Mouse (Mus musculus) spleen, postnatal 14 days (tissue): ENCODE measurements around the gene Slc22a12.

Source experiments
- DNase-seq, 2 experiments: peaks; one replicate each; pipeline ENCODE4 v3.0.0; 2021 to 2022; ENCODE audit warnings: low spot score in 2 of 2

Gene Slc22a12

DNA sequence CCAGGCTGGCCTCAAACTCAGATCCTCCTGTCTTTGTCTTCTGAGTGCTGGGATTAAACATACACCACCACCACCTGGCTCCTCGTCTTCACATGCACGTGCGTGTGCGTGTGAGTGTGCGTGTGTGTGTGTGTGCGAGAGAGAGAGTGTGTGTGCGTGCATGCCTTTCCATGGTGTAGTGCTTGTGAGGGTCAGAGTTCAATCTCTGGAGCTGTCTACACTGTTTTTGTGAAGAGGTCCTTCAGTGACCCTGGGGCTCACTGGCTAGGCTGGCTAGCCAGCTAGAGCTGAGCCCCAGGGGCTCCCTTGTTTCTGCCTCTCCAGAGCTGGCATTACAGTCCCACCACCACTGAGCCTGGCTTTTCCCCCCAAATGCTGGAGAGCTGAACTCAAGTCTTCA is 1.3 kb downstream of the Slc22a12 start:
- no peak for DNase-seq

- no peak for DNase-seq
Measured at GRCm38 (mm10) chr19:6540191-6540590, 2.6 kb downstream of the Slc22a12 start.

DNA sequence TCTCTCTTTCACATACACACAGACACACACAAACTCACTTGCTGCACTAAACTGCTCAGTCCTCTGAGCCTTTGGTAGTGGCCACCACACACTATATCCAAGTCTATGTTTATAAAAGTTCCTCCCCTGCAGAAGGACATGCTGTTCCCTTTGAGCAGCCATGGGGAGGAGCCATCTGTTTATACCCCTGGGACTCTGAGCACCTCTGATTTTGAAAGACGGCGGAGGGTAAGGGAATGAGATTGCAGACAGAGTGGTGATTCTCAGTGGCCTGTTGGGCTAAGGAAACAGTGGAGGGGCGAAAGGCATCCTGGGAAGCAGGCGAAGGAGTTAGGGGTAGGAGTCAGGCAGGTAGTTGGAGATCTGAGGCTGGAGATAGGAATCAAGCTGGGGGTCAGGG is 3.2 kb downstream of the Slc22a12 start:
- no peak for DNase-seq

DNA sequence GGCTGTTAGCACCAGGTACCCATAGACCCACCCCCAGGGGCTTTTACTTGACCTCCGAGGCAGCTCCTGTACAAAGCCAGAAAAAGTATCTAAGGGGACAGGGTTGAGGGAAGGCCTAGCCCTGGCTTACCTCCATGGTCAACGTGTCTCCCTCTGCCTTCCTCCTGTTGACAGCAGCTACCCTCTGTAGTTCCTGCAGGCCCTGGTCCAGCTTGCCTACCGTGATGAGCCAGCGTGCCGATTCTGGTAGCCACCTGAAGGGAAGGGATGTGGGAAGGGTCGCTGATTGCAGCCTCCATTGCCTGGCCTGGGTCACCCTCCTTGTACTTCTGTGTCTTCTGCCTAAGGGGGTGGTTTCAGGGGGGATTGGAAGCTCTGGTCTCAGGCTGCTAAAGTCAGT is 4.3 kb downstream of the Slc22a12 start:
- DNase-seq, result no peak

GRCm38 (mm10) chr19:6537526-6537925 is 5.3 kb downstream of the Slc22a12 start:
- DNase-seq, result no peak

GRCm38 (mm10) chr19:6536696-6537095 is 6.1 kb downstream of the Slc22a12 start:
- DNase-seq, result no peak

DNA sequence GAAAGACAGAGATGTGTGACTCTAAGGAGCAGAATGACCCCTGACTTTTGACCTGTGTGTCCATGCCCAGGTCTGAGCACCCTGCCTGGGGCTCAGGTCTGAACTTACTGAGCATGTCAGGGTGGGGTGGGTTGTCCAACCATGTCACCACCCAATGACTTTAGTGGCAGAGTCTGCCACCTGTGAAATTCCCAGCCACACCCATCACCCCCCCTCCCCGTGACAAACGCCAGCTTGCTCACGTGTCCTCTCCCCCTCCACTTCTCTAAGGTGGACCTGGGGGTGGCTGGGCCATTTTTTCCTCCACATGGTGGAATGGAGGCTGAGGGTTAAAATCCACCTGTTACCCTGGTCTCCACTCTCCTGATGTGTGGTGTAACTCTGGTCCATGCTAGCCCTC is 6.6 kb downstream of the Slc22a12 start:
- no peak for DNase-seq

GRCm38 (mm10) chr19:6534118-6534415 is 8.8 kb downstream of the Slc22a12 start:
- DNase-seq, result no peak

- no peak for DNase-seq
Measured at GRCm38 (mm10) chr19:6533290-6534117, 9.3 kb downstream of the Slc22a12 start.

- no peak for DNase-seq
Measured at GRCm38 (mm10) chr19:6532656-6533055, 10.2 kb downstream of the Slc22a12 start.

DNA sequence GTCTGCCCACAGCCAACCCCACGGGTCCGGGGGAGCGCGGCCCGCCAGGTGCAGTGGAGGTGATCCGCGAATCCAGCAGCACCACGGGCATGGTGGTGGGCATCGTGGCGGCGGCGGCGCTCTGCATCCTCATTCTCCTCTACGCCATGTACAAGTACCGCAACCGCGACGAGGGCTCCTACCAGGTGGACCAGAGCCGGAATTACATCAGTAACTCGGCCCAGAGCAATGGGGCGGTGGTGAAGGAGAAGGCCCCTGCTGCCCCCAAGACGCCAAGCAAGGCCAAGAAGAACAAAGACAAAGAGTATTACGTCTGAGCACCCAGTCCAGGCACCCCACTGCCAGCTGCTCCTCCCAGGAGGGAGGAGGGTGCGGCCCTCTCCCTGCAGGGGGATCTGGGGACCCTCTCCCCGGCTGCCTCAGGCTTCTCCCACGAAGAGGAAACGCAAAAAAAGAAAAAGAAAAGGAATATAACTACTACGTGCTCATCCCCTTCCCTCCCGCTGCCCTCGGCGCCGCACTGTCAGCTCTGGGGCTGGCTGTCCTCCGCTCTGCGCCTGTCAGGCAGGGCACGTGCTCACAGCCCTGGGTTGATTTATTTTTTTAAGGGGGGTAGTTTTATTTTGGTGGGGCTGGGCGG is 10.9 kb downstream of the Slc22a12 start:
- DNase-seq, result no peak

DNA sequence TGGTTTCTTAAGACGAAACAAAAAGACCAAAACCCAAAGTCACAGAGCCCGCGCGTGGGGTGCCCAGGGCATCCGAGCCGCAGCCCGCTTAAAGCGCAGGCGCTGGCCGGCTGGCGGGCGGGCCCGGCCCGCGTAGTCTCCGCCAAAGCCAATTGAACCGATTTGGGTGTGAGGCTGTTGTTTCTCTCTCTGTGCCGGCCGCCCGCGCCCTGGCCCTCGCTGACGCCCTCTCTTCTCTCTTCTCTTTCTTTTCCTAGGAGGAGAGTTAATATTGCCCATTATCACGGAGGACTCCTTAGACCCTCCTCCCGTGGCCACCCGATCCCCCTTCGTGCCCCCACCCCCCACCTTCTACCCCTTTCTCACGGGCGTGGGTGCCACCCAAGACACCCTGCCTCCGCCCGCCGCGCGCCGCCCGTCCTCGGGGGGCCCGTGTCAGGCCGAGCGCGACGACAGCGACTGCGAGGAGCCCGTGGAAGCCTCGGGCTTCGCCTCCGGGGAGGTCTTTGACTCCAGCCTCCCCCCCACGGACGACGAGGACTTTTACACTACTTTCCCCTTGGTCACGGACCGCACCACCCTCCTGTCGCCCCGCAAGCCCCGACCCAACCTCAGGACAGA is 11.7 kb downstream of the Slc22a12 start:
- DNase-seq, result no peak

DNA sequence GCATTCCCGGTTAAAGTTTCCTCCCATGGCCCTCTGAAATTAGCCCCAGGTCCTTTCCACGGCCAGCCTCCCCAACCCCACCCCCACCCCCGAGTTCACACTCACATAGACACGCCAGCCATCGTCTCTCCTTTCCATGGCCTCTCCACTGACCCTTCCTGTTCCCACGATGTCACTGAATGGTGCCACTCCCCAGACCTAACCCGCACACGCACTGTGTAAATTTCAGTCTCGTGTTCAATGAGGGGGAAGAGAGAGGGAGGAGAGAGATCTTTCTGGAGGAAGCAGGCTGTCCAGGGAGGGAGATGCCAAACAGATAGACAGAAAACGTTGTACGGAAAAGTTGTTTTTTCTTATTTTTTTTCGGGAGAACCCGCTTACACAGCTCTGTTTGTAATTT is 12.5 kb downstream of the Slc22a12 start:
- no peak for DNase-seq

GRCm38 (mm10) chr19:6529265-6529985 is 13.4 kb downstream of the Slc22a12 start:
- no peak for DNase-seq

- no peak for DNase-seq
Measured at GRCm38 (mm10) chr19:6527839-6528531, 14.8 kb downstream of the Slc22a12 start.

DNA sequence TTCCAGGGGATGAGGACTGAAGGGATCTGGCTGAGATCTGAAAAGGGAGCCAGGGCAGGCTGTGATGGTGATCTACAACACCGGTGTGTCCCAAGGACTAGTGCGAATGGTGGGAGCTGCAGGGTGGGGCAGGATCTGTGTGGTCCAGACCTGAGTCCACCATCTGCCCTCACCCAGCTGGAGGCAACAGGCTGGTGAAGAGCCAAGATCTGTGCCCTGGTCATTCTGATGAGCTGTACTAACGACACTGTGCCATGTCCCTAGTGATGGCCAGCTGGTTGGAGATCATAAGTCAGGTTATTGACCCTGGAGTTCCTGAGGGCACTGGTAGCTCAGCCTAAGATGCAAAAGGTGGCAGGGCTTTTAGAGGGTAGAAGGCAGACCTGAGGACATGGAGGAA is 15.4 kb downstream of the Slc22a12 start:
- DNase-seq, result no peak

DNA sequence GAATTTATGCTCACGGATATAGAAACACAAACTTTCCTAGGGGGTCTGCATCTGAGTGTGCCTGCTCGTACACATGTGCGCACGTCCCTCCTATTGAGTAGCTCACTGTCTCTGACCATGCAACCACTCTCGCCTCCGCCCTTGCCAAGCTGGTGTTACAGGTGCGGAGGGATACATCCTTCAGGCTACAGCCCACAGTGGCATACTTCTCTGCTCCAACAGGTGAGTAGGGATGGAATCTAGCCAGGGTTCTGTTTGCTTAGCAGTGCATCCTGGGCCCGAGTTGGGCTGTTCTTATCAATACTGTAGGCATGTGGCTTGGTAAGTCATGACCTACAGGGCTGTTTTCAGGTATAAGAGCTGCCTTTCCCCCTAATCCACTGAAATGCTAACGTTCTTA is 16.8 kb downstream of the Slc22a12 start:
- no peak for DNase-seq

DNA sequence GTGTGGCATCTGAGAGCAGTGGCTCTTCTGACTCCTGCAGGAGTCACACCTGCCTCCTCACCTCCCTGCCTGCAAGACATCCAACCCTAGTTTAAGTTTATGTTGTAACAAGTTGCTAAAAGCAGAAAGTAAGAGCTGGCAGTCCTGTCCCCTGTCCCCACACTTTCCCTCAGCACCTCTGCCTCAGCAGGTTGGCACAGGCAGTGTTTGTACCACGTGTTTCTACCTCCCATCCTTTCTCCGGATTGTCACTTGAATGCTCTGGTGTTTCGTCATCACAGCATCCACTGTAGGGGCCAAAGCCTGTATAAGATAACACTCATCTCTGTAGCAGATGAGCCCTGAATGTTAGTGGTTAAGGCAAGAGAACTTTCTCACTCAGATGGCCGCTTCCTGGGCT is 17.8 kb downstream of the Slc22a12 start:
- DNase-seq, result no peak

GRCm38 (mm10) chr19:6522289-6522688 is 20.5 kb downstream of the Slc22a12 start:
- DNase-seq, result no peak

DNA sequence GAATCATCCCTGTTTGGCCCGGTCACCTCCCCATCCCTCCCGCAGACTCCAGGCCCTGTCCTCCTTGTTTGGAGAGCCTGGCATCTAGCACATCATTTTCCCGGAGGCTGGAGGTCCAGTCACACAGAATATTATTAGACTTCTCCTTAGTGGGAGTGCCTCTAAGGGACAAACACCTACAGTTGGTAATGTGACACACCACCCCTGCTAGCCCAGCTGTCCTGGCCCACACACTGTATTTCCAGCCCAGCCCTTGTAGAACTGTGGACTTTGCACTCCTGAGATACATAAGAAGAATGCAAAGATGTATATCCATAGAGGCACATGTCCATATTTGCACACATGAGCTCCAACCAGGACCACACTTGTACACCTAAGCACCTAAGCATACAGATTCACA is 21.2 kb downstream of the Slc22a12 start:
- no peak for DNase-seq

DNA sequence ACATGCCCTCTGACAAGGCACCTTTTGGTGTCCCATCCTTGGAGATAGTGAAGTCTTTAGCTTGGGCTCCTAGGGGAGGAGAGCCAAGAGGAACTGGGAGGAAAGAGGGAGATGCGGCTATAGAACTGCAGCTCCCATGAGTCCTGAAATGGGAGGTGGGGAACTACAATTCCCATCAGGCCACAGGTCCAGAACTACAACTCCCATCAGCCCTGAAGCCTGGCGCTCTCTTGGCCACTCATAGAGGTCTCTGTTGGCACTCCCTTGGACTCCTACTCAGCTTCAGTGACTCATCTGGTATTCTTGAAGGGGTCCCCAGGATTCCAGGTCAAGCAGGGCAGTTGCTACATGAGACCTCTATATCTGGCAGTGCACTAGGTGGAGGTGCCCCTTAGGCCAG is 23.3 kb downstream of the Slc22a12 start:
- no peak for DNase-seq

GRCm38 (mm10) chr19:6518601-6519000 is 24.2 kb downstream of the Slc22a12 start:
- DNase-seq, result no peak
